Mouse (Mus musculus) neural tube, embryonic 12.5 days (tissue): ENCODE measurements around the gene Tnfrsf26. TPM values are rescaled to one million over a fixed set of nuclear protein-coding genes. Genes with fewer than 3 reads are reported as not detected.
A peak's percentile ranks its signal among the peaks of the same experiment; 100 is the strongest.

Experiments used
- ATAC-seq: fragments of 200-750 bp; cut with Nextera tagmentation; 2 replicates; pipeline ENCODE4 v1.8.0; 2017; ENCODE audit warnings: low read depth, mild to moderate bottlenecking, moderate TSS enrichment, moderate library complexity; ENCODE audit not compliant: low FRiP score
- H3K27ac ChIP-seq: fragments of 300-500 bp; sonication (generic); 2 replicates; pipeline ENCODE4 v1.5.1; 2016
- H3K27me3 ChIP-seq: fragments of 300-500 bp; sonication (generic); replicated peaks from 2 replicates; pipeline ENCODE4 v1.6.1; 2016; ENCODE audit warnings: mild to moderate bottlenecking
- H3K36me3 ChIP-seq: fragments of 300-500 bp; sonication (generic); 2 replicates; pipeline ENCODE4 v1.6.1; 2016; ENCODE audit warnings: mild to moderate bottlenecking
- H3K4me1 ChIP-seq: fragments of 300-500 bp; sonication (generic); 2 replicates; pipeline ENCODE4 v1.6.1; 2016
- H3K4me2 ChIP-seq: fragments of 300-500 bp; sonication (generic); replicated peaks from 2 replicates; pipeline ENCODE4 v1.6.1; 2016; ENCODE audit warnings: mild to moderate bottlenecking
- H3K4me3 ChIP-seq: fragments of 300-500 bp; sonication (generic); 2 replicates; pipeline ENCODE4 v1.5.1; 2016
- H3K9ac ChIP-seq: fragments of 300-500 bp; sonication (generic); 2 replicates; pipeline ENCODE4 v1.6.1; 2016; ENCODE audit warnings: mild to moderate bottlenecking
- H3K9me3 ChIP-seq: fragments of 300-500 bp; sonication (generic); 2 replicates; pipeline ENCODE4 v1.6.1; 2016; ENCODE audit warnings: mild to moderate bottlenecking
- WGBS: fragments of 180-500 bp; shearing (Covaris S2); methylation state at CpG from one replicate; pipeline ENCODE4 v1.1.7; 2016; 5-methylcytosine and 5-hydroxymethylcytosine counted together
- polyA plus RNA-seq: library from polyadenylated mRNA; unstranded; fragments of >200 nt; fragmentation: Nextera tagmentation; extraction: Ambion mirVana; gene quantifications from 2 replicates; pipeline ENCODE4 v1.2.1, GENCODE M21; 2016

Tnfrsf26 gene
- polyA plus RNA-seq, 1 experiment from 2014 or later: 0.14 TPM

- H3K4me1 ChIP-seq: no peaks in the 10 kb centered on the region
- H3K27me3 ChIP-seq: no peaks in the 10 kb centered on the region
- H3K36me3 ChIP-seq: no peaks in the 10 kb centered on the region
- H3K9ac ChIP-seq: no peak overlapping the region
- no peaks in the 10 kb centered on the region for H3K9me3 ChIP-seq
- WGBS: 64% methylated on average over 2 of the region's 2 CpGs
- ATAC-seq: no peak
- H3K27ac ChIP-seq: no peak overlapping the region
- no peak overlapping the region for H3K4me2 ChIP-seq
- no peak overlapping the region for H3K4me3 ChIP-seq
Measured at GRCm38 (mm10) chr7:143626178-143626577, 2.3 kb downstream of the Tnfrsf26 start.

DNA sequence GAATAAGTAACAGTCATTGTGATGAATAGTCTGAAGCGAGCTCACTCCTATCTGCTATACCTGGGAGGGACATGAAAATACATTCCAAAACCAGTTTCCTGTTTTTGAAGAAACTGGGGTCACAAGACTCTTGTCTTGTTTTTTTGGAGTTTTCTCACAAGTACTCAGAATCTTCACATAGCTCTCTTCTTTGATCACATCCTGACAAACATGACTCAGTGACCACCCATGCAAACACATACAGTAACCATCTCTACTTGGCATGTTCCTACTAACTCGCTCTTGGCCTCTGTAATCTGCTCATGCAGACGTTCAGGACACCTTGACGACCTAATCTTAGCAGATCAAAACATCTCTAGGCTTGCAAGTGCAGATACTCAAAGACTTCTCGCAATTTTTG is 3.4 kb downstream of the Tnfrsf26 start:
- ATAC-seq: no peak
- no peak overlapping the region for H3K4me2 ChIP-seq
- no peak overlapping the region for H3K9ac ChIP-seq
- no peak overlapping the region for H3K4me3 ChIP-seq
- no peaks in the 10 kb centered on the region for H3K36me3 ChIP-seq
- no peaks in the 10 kb centered on the region for H3K4me1 ChIP-seq
- no peaks in the 10 kb centered on the region for H3K9me3 ChIP-seq
- no peaks in the 10 kb centered on the region for H3K27me3 ChIP-seq
- WGBS: 70% methylated on average over 5 of the region's 5 CpGs
- H3K27ac ChIP-seq: no peak overlapping the region

- Histone ChIP-seq H3K9me3 (no peaks in the 10 kb centered on the region), H3K4me2 (no peak overlapping the region), H3K27ac (no peak overlapping the region), H3K36me3 (no peaks in the 10 kb centered on the region), H3K9ac (no peak overlapping the region), H3K27me3 (no peaks in the 10 kb centered on the region), H3K4me3 (no peak overlapping the region), H3K4me1 (no peaks in the 10 kb centered on the region)
- ATAC-seq: no peak
- 87% methylated on average over 3 of the region's 3 CpGs for WGBS
Measured at GRCm38 (mm10) chr7:143624561-143624960, 4.0 kb downstream of the Tnfrsf26 start.

DNA sequence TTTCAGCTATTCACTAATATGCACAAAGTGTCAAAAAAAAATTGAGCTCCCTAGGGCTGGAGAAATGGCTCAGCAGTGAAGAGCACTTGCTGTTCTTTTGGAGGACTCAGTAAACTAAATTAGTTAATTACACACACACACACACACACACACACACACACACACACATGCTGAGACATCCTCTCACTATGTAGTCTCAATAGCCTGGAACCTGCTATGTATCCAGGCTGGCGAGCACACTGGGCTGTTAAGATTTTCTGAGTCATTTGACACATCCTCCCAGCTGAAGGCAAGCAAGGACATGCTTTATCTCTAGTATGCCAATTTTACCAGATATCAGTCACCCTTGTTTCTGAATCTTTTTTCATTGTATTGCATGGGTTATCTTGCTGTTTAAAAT is 7.6 kb downstream of the Tnfrsf26 start:
- Histone ChIP-seq H3K27ac (no peak overlapping the region), H3K9me3 (no peaks in the 10 kb centered on the region; the same call in 1 of the 2 replicates), H3K4me2 (no peak overlapping the region), H3K4me3 (no peak overlapping the region), H3K9ac (no peak overlapping the region), H3K36me3 (no peaks in the 10 kb centered on the region), H3K27me3 (no peaks in the 10 kb centered on the region), H3K4me1 (no peaks in the 10 kb centered on the region)
- no peak for ATAC-seq
- 65% methylated on average over 1 of the region's 1 CpGs for WGBS

DNA sequence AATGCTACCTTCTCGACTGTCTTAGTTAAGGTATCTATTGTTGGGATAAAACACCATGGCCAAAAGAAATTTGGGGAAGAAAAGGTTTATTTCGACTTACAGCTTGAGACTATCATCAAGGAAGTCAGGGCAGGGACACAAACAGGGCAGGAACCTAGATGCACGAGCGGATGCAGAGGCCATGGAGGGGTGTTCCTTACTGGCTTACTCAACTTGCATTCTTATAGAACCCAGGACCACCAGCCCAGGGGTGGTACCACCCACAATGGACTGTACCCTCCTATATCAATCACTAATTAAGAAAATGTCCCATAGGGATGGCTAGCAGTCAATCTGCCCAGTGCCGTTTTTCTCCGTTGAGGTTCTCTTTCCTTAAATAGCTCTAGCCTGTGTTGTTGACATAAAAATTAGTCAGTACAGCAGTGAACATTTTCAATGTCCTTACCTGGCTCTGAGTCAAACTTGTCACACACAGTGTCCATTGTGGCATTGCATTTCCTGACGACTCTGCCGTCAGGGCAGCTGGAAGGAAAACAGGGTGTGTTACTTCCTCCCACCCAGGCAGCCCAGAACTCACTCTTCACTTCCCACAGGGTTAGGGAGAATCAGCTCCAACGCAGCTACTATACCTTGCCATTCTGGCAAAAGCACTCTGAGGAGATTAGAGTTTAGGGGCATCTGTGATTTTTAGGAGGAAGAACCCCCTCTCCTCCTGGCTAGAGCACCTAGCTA is 14.0 kb downstream of the Tnfrsf26 start:
- H3K9ac ChIP-seq: no peak overlapping the region
- H3K4me2 ChIP-seq: no peak overlapping the region
- no peaks in the 10 kb centered on the region for H3K4me1 ChIP-seq
- H3K36me3 ChIP-seq: no peaks in the 10 kb centered on the region
- 72% methylated on average over 9 of the region's 9 CpGs for WGBS
- no peak for ATAC-seq
- no peaks in the 10 kb centered on the region for H3K27me3 ChIP-seq
- H3K27ac ChIP-seq: no peak overlapping the region
- H3K9me3 ChIP-seq: no peaks in the 10 kb centered on the region; the same call in 1 of the 2 replicates
- no peak overlapping the region for H3K4me3 ChIP-seq

DNA sequence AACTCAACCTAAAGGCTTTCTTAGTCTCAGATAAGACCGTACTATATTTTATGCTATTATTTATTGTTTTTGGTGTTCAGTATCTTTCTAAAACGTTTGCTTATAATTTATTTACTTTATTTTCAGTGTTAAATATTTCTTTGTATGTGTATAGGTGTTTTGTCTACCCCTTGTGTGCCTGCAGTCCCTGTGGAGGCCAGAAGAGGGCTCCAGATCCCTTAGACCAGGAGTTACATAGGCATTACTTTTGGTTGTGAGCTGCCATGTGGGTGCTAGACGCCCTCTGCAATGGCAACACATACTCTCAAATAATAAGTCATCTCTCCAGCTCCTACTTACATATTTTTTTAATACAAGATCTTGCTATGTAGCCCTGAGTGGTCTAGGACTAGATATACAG is 16.3 kb downstream of the Tnfrsf26 start:
- WGBS: 59% methylated on average over 3 of the region's 3 CpGs
- Histone ChIP-seq H3K4me1 (no peaks in the 10 kb centered on the region), H3K4me3 (no peak overlapping the region), H3K4me2 (no peak overlapping the region), H3K9ac (no peak overlapping the region), H3K27ac (no peak overlapping the region), H3K9me3 (no peaks in the 10 kb centered on the region), H3K36me3 (no peaks in the 10 kb centered on the region), H3K27me3 (no peaks in the 10 kb centered on the region)
- no peak for ATAC-seq

DNA sequence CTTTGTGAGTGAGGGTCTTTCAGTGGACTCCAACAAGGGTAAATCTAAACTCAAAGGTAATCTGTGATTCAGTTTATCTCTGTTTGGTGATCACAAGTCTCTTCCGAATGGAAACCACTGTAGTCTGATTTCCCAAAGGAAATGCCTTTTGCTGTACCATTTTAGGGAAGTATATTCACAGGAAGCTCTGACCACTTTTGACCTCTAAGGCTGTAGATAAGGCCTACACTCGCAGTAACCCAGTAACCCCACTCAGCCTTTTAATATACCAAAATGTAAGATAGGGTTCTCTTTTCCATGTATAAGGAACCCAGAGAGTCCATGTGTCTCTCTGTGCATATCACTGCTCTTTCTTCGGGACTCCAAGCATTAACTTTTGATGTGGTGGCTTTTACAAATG is 23.2 kb downstream of the Tnfrsf26 start:
- Histone ChIP-seq H3K4me2 (no peak overlapping the region), H3K4me1 (no peaks in the 10 kb centered on the region), H3K4me3 (no peak overlapping the region), H3K27ac (no peak overlapping the region), H3K9me3 (no peaks in the 10 kb centered on the region), H3K27me3 (no peaks in the 10 kb centered on the region), H3K36me3 (no peaks in the 10 kb centered on the region), H3K9ac (no peak overlapping the region)
- 91% methylated on average over 3 of the region's 3 CpGs for whole genome bisulfite sequencing
- no peak for ATAC-seq

GRCm38 (mm10) chr7:143604889-143605288 is 23.6 kb downstream of the Tnfrsf26 start:
- H3K27me3 ChIP-seq: no peaks in the 10 kb centered on the region
- H3K9me3 ChIP-seq: no peaks in the 10 kb centered on the region
- H3K4me3 ChIP-seq: no peak overlapping the region
- ATAC-seq: no peak
- no peaks in the 10 kb centered on the region for H3K36me3 ChIP-seq
- no peak overlapping the region for H3K9ac ChIP-seq
- 75% methylated on average over 2 of the region's 2 CpGs for WGBS
- H3K4me1 ChIP-seq: no peaks in the 10 kb centered on the region
- no peak overlapping the region for H3K4me2 ChIP-seq
- no peak overlapping the region for H3K27ac ChIP-seq

GRCm38 (mm10) chr7:143601705-143602104 is 26.8 kb downstream of the Tnfrsf26 start:
- H3K27me3 ChIP-seq: no peaks in the 10 kb centered on the region
- no peak overlapping the region for H3K9ac ChIP-seq
- no peak overlapping the region for H3K4me2 ChIP-seq
- H3K4me1 ChIP-seq: peaks cover 11% of the 10 kb centered on the region
- peaks cover 4% of the 10 kb centered on the region; the same call in 1 of the 2 replicates for H3K36me3 ChIP-seq
- H3K27ac ChIP-seq: no peak overlapping the region
- no peak overlapping the region for H3K4me3 ChIP-seq
- no peaks in the 10 kb centered on the region for H3K9me3 ChIP-seq
- no peak for ATAC-seq
- 87% methylated on average over 2 of the region's 2 CpGs for WGBS

- Histone ChIP-seq H3K4me2 (peak overlapping the region; percentile 98), H3K27ac (no peak overlapping the region), H3K4me1 (peaks cover 11% of the 10 kb centered on the region), H3K9me3 (no peaks in the 10 kb centered on the region), H3K27me3 (no peaks in the 10 kb centered on the region), H3K4me3 (peak overlapping the region; percentile 78), H3K36me3 (peaks cover 11% of the 10 kb centered on the region; the same call in 1 of the 2 replicates), H3K9ac (no peak overlapping the region)
- 10% methylated on average over 15 of the region's 15 CpGs for WGBS
- no peak for ATAC-seq
Measured at GRCm38 (mm10) chr7:143600231-143600740, 28.2 kb downstream of the Tnfrsf26 start.

GRCm38 (mm10) chr7:143599428-143600230 is 28.9 kb downstream of the Tnfrsf26 start, which contains the start of gene Cars:
Gene Cars (minus strand): TSS chr7:143600090.
- Histone ChIP-seq H3K36me3 (peaks cover 11% of the 10 kb centered on the region; the same call in 1 of the 2 replicates), H3K4me1 (peaks cover 11% of the 10 kb centered on the region), H3K27ac (no peak within 1 kb of the TSS), H3K9ac (peak within 1 kb of the TSS; percentile 83), H3K27me3 (no peaks in the 10 kb centered on the region), H3K4me3 (peak within 1 kb of the TSS; percentile 78), H3K4me2 (peak within 1 kb of the TSS; percentile 98), H3K9me3 (no peaks in the 10 kb centered on the region)
- ATAC-seq: peak; percentile 97
- WGBS: 2% methylated on average over 35 of the region's 35 CpGs

GRCm38 (mm10) chr7:143594865-143595264 is 33.7 kb downstream of the Tnfrsf26 start:
- Histone ChIP-seq H3K27ac (no peak overlapping the region), H3K27me3 (no peaks in the 10 kb centered on the region), H3K4me2 (no peak overlapping the region), H3K36me3 (peaks cover 31% of the 10 kb centered on the region; the same call in 1 of the 2 replicates), H3K4me1 (peaks cover 11% of the 10 kb centered on the region), H3K9ac (no peak overlapping the region), H3K9me3 (no peaks in the 10 kb centered on the region), H3K4me3 (no peak overlapping the region)
- whole genome bisulfite sequencing: 48% methylated on average over 5 of the region's 5 CpGs
- no peak for ATAC-seq
